Mouse (Mus musculus): ENCODE results near the gene Sumo3. TPM values are rescaled to one million over a fixed set of nuclear protein-coding genes. Genes with fewer than 3 reads are reported as not detected.
A peak's percentile ranks its signal among the peaks of the same experiment; 100 is the strongest.

Sumo3 gene
- total and polyA plus RNA-seq, 2 experiments from 2014 or later, result 112 to 128 TPM

DNA sequence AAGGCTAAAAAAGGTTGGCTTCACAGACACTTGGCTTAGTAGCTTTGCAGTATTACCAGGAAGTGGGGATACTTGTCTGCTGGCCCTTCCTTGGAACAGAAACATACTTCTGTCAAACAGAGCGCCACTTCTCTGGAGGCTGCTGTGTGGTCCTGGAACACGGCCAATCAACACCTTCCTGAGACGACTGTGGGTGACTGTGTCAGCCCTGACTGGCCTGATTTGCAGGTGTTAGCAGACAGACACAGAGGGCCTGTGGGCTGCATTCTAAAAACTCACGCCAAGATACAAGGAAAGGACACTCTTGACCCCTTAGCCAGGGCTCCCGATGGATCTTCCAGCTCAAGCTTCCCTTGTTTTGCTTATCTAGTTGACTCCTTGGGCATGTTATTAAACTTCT lies 939 bp upstream of the Sumo3 start:
- 29% methylated on average over 5 of the region's 5 CpGs for WGBS
- Histone ChIP-seq H3K4me3 (ENCODE audit: low read depth, low read length) (no peak overlapping the region), H3K36me3 (replicated peaks; ENCODE audit: control insufficient read depth, insufficient read depth, low read length) (peaks cover 4% of the 10 kb centered on the region), H3K27me3 (ENCODE audit: control insufficient read depth, insufficient read depth, low read length) (no peaks in the 10 kb centered on the region), H3K4me1 (ENCODE audit: control insufficient read depth, insufficient read depth) (peaks cover 8% of the 10 kb centered on the region), H3K27ac (ENCODE audit: low read depth) (peak overlapping the region; percentile 97), H3K9ac (replicated peaks; ENCODE audit: low read depth, low read length) (no peak overlapping the region), H3K9me3 (replicated peaks; ENCODE audit: control insufficient read depth, low read length) (no peaks in the 10 kb centered on the region), H3K4me2 (ENCODE audit: low read depth, low read length) (no peak overlapping the region)
- TF ChIP-seq CTCF (IDR thresholded peaks at IDR 0.05; ENCODE audit: low read depth) (no peak), EP300 (IDR thresholded peaks at IDR 0.05; ENCODE audit: low read depth) (no peak)
- DNase-seq (ENCODE audit: low spot score) (no peak), ATAC-seq (ENCODE audit: insufficient read depth, low read depth) (no peak)

- Histone ChIP-seq H3K4me1 (ENCODE audit: control insufficient read depth, insufficient read depth) (peaks cover 8% of the 10 kb centered on the region), H3K36me3 (replicated peaks; ENCODE audit: control insufficient read depth, insufficient read depth, low read length) (peaks cover 8% of the 10 kb centered on the region), H3K27ac (ENCODE audit: low read depth) (peak overlapping the region; percentile 97), H3K4me3 (ENCODE audit: low read depth, low read length) (peak overlapping the region; percentile 72), H3K9me3 (replicated peaks; ENCODE audit: control insufficient read depth, low read length) (no peaks in the 10 kb centered on the region), H3K4me2 (ENCODE audit: low read depth, low read length) (peak overlapping the region; percentile 93), H3K27me3 (ENCODE audit: control insufficient read depth, insufficient read depth, low read length) (no peaks in the 10 kb centered on the region), H3K9ac (replicated peaks; ENCODE audit: low read depth, low read length) (0 out of 2 replicates have a peak overlapping the region, but pooled peaks have one; percentile 4)
- DNase-seq (ENCODE audit: low spot score) (peak; percentile 63), ATAC-seq (ENCODE audit: insufficient read depth, low read depth) (peak; percentile 28)
- TF ChIP-seq EP300 (IDR thresholded peaks at IDR 0.05; ENCODE audit: low read depth) (no peak), CTCF (IDR thresholded peaks at IDR 0.05; ENCODE audit: low read depth) (peak; percentile 66)
- 5% methylated on average over 1 of the region's 1 CpGs for WGBS
Measured at GRCm38 (mm10) chr10:77605368-77605767, 529 bp upstream of the Sumo3 start.

GRCm38 (mm10) chr10:77606855-77607254 lies 958 bp downstream of the Sumo3 start:
- DNase-seq (ENCODE audit: low spot score) (no peak), ATAC-seq (ENCODE audit: insufficient read depth, low read depth) (no peak)
- Histone ChIP-seq H3K36me3 (replicated peaks; ENCODE audit: control insufficient read depth, insufficient read depth, low read length) (peaks cover 23% of the 10 kb centered on the region), H3K4me2 (ENCODE audit: low read depth, low read length) (peak overlapping the region; percentile 93), H3K27me3 (ENCODE audit: control insufficient read depth, insufficient read depth, low read length) (no peaks in the 10 kb centered on the region), H3K4me3 (ENCODE audit: low read depth, low read length) (peak overlapping the region; percentile 72), H3K9me3 (replicated peaks; ENCODE audit: control insufficient read depth, low read length) (no peaks in the 10 kb centered on the region), H3K27ac (ENCODE audit: low read depth) (peak overlapping the region; percentile 97), H3K4me1 (ENCODE audit: control insufficient read depth, insufficient read depth) (peaks cover 8% of the 10 kb centered on the region), H3K9ac (replicated peaks; ENCODE audit: low read depth, low read length) (peak overlapping the region; percentile 82)
- WGBS, result 26% methylated on average over 7 of the region's 7 CpGs
- TF ChIP-seq EP300 (IDR thresholded peaks at IDR 0.05; ENCODE audit: low read depth) (no peak), CTCF (IDR thresholded peaks at IDR 0.05; ENCODE audit: low read depth) (no peak)

- Histone ChIP-seq H3K4me1 (ENCODE audit: control insufficient read depth, insufficient read depth) (peaks cover 8% of the 10 kb centered on the region), H3K4me2 (ENCODE audit: low read depth, low read length) (peak overlapping the region; percentile 93), H3K27ac (ENCODE audit: low read depth) (peak overlapping the region; percentile 97), H3K27me3 (ENCODE audit: control insufficient read depth, insufficient read depth, low read length) (no peaks in the 10 kb centered on the region), H3K9me3 (replicated peaks; ENCODE audit: control insufficient read depth, low read length) (no peaks in the 10 kb centered on the region), H3K36me3 (replicated peaks; ENCODE audit: control insufficient read depth, insufficient read depth, low read length) (peaks cover 29% of the 10 kb centered on the region), H3K4me3 (ENCODE audit: low read depth, low read length) (peak overlapping the region; percentile 72), H3K9ac (replicated peaks; ENCODE audit: low read depth, low read length) (0 out of 2 replicates have a peak overlapping the region, but pooled peaks have one; percentile 82)
- TF ChIP-seq EP300 (IDR thresholded peaks at IDR 0.05; ENCODE audit: low read depth), result no peak
- no peak for TF ChIP-seq CTCF (IDR thresholded peaks at IDR 0.05; ENCODE audit: low read depth)
- no peak for DNase-seq (ENCODE audit: low spot score)
- 61% methylated on average over 5 of the region's 5 CpGs for WGBS
- ATAC-seq (ENCODE audit: insufficient read depth, low read depth), result no peak
Measured at GRCm38 (mm10) chr10:77607441-77607840, 1.5 kb downstream of the Sumo3 start.

- Histone ChIP-seq H3K9ac (replicated peaks; ENCODE audit: low read depth, low read length) (no peak overlapping the region), H3K4me3 (ENCODE audit: low read depth, low read length) (no peak overlapping the region), H3K27ac (ENCODE audit: low read depth) (no peak overlapping the region), H3K27me3 (ENCODE audit: control insufficient read depth, insufficient read depth, low read length) (no peaks in the 10 kb centered on the region), H3K4me1 (ENCODE audit: control insufficient read depth, insufficient read depth) (peaks cover 8% of the 10 kb centered on the region), H3K4me2 (ENCODE audit: low read depth, low read length) (no peak overlapping the region), H3K36me3 (replicated peaks; ENCODE audit: control insufficient read depth, insufficient read depth, low read length) (peaks cover 32% of the 10 kb centered on the region), H3K9me3 (replicated peaks; ENCODE audit: control insufficient read depth, low read length) (no peaks in the 10 kb centered on the region)
- TF ChIP-seq CTCF (IDR thresholded peaks at IDR 0.05; ENCODE audit: low read depth) (no peak), EP300 (IDR thresholded peaks at IDR 0.05; ENCODE audit: low read depth) (no peak)
- ATAC-seq (ENCODE audit: insufficient read depth, low read depth), result no peak
- WGBS, result 93% methylated on average over 8 of the region's 8 CpGs
- no peak for DNase-seq (ENCODE audit: low spot score)
Measured at GRCm38 (mm10) chr10:77608589-77608988, 2.7 kb downstream of the Sumo3 start.

Data from heart, postnatal 0 days (tissue).